Mouse (Mus musculus) mesoderm, embryonic 11.5 days (tissue): Measurements from ENCODE around the gene Rbms3.

ENCODE experiments used
- DNase-seq: peaks from one replicate; pipeline ENCODE4 v3.0.0-alpha.2; 2012; ENCODE audit warnings: low read depth, low spot score

Rbms3 gene

DNA sequence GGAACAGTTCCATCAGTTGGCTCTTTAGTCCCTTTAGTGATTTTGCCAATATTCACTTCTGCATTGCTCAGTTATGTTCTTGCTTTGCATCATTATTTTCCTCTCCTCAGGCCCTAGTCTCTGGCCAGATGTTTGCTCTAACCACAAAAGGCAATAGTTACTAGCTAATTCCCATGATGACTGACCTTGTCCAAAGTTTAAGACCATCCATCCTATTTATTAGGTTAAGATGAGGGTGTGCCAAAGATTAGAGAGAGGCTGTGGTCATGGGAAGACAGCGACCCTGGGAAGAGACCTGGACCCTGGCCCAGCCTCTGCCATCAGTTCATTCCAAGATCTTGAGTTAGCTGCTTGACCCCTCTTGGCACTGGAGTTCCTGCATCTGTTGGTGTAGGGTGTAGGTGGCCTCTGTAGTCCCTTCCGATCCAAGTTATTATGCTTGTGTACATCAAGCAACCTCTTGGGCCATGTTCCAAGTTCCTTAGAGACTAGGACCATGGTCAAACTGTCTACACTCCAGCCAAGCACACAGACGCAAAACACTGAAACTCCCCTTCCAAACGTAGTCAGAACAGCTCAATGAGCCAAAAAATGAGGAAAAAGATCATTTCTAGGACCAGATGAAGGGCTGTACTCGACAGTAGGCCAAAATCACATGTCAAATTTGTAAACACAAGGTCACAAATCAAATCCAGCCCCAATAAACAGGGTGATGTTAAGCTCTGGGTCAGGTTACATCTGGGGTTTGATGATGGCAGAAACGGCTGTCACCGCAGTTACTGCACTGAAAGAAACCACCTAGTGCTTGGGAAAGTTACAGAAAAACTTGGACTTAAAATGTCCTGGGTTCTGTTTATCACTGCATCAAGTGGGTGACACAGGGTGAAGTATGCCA, 782.2 kb downstream of the Rbms3 start:
- DNase-seq = no peak

DNA sequence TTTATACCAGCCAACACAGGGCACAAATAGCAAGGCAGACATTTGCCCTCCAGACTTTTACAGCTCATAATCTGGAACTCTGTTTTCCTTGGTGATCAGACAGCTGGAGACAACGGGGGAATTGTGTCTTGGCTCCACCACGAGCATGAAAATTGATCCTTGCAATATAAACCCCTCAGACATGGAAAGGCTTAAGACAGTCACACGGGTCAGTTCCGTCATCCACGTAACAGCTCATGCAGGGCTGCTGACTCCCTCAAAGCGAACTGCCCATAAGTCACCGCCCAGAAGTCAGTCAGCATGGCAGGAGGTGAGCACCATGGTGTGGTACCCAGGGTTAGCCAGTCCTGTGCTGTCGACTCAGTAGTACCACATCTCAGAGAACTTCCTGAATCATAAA, 794.8 kb downstream of the Rbms3 start:
- peak; percentile 33 for DNase-seq

DNA sequence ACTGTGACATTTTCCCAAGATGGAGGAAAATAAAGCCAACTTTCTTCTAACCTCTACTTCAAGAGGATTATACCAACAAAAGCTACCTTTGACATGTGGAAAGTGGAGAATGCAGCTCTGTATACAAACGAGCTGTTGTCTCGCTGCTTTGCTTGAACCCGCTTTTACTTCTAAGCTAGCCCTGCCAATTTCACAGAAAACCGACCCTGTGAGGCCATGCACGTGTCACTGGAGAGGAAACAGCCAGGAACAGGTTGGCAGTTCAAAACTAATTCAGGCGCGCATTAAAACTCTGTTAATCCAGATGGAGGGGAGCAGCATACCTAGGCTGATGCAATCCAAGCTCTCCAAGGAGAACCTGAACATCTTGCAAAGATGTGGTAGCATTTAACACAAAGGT, 796.0 kb downstream of the Rbms3 start:
- no peak for DNase-seq

DNA sequence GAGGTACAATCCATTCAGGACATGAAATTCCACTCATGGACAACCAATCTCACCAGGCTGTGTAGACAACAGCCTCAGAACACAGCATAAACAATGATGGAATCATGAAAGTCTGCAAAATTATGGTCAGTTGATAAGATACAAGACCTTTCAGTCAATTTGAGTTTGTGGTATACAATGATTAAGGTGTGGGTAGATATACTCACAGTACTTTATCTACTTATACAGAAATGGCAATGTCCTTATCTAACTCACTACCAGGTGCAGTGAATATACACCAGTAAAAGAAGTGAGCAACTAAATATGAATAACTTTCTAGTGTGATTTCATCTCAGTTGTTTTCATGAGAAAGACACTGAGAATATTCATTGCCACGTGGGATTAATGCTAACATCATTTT, 796.9 kb downstream of the Rbms3 start:
- no peak for DNase-seq

DNA sequence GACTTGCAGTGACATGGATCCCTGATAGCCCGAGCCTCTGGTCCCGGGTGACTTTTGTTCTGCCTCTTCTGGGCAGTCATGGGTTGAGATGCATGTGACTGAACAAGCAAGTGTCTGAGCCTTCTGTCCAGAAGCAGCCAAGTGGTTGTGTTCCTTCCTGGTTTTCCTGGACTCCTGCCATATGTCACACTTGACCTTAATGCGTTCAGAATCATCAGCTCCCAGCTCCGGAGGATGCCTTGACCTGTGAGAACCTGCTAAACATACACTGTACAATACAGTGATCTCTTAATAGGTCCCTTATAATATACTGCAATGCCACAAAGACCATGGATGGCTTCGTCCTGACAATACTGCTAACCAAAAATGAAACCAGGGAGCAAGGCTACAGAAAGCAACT, 798.3 kb downstream of the Rbms3 start:
- DNase-seq = no peak

DNA sequence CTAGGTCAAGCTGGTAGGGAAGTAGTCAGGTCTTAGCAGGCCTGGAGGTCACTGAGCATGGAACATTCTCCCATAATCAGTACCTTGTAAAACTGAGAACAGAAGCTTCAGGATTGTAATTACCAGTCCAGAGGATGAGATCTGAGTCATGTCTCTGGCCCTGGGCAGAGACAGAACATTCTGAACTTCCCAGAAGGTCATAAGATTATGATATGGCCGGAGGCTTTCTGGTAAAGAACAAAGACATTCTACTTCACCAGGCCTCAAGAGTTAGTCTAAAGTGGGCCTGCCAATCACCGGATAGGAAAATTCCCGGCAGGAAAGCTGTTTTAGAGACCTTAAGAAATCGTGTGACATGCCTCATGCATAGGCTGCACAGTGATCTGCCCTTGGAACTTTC, 799.8 kb downstream of the Rbms3 start:
- no peak for DNase-seq

DNA sequence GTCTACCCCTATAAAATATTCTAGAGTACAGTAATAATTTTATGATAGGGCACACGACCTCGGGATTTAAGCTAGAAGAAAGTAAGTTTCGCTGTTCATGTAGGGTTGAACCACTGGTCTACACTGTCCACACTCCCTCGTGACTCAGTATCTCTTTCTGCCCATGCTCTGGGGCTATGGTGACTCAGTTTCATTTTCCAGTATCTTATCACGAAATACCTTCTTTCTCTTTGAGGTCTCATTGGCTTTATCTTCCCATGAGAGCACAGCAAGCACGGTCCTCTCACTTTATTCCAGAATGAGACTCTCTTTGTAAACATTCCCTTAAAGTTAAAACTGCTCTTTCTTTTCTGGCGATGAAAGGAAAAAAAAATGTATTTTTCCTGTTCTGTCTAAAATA, 808.1 kb downstream of the Rbms3 start:
- no peak for DNase-seq

DNA sequence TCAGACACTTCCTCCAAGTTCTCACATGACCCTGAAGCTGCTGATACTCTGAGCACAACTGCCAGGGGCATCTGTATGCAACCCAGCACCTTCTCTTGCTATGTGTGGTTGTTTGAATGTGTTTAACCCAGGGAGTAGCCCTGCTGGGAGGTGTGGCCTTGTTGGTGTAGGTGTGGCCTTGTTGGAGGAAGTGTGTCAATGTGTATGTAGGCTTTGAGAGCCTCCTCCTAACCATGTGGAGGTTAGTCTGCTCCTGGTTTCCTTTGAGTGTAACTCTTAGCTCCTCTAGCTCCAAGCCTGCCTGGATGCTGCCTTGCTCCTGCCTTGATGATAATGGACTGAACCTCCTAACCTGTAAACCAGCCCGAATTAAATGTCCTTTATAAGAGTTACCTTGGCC, 812.5 kb downstream of the Rbms3 start:
- DNase-seq = no peak

DNA sequence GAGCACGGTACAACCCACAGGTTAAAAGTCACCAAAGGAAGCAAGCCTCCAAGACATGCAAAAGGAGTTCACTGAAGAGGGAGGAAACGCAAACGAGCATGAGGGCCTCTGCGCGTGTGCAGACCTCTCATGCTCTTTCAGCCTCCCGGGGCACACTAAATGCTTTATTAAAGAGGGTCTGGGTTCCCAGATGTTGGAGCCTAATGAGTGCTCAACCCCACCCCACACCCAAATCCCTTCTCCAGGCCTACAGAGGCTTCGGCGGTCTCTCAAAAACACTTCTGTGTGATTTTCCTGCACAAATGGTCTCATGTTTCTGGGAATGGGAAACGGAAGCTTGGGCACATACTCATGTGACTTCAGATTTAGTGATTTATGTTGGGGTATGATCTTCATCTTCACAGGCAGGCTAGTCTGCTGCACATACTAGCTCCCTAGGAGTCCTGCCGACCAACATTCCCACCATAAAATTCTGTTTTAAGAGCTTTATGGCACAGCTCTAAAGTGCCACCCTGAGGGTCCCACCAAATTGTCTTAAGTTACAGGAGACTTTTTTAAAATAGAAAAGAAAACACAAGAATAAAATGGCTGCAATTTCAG, 815.1 kb downstream of the Rbms3 start:
- DNase-seq = peak; percentile 50

DNA sequence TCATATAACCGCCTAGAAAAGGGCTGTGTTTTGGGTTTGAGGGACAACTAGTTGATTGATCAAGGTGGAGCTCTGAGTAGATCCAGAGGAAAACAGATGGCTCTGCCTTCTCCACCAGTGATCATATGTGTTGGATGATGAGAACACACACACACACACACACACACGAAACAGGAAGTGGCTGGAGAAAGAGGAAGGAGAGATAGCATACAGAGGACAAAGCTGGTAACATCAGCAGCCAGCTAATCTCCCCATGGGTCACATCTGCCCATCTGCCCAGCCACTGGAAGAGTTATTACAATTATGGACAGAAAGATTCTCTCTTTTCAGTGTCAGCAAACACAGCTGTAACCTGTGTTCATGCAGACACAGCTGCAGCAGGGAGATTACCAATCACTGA, 816.3 kb downstream of the Rbms3 start:
- no peak for DNase-seq

DNA sequence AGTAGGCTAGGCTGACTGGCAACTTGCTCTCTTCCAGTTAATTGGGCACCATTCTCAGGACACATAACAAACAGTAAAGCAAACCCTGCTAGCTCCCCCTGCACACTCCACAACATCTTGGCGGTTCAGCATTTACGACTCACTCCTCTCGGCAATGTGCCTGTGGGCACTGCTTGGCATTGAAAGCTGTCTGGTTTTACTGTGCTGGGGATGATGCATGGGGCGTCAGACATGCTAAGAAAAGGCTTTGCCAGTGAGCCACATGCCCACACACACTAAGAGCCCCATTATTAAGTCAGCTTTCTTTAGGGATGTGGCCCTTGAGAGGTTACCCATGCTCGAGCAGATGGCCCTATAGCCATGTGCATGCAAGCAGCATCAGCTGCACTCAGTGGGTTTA, 820.5 kb downstream of the Rbms3 start:
- DNase-seq = no peak

DNA sequence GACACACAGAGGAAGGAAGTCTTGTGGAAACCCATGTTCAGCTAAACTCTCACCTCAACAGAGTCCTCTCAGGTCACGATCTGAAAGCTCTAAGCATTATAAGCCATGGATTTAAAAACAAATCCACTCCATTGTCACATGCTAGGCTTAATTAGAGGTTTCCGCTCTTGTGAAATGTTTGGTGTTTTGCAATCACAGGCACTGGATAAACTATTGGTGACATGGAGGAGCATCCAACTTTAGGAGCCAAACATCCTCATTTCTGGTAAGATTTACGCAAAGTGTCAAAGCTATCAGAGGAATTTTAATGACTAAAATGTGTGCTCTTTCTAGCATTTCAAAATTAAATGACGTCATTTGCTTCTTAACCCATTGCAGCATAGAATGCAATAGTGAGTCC, 821.3 kb downstream of the Rbms3 start:
- no peak for DNase-seq

DNA sequence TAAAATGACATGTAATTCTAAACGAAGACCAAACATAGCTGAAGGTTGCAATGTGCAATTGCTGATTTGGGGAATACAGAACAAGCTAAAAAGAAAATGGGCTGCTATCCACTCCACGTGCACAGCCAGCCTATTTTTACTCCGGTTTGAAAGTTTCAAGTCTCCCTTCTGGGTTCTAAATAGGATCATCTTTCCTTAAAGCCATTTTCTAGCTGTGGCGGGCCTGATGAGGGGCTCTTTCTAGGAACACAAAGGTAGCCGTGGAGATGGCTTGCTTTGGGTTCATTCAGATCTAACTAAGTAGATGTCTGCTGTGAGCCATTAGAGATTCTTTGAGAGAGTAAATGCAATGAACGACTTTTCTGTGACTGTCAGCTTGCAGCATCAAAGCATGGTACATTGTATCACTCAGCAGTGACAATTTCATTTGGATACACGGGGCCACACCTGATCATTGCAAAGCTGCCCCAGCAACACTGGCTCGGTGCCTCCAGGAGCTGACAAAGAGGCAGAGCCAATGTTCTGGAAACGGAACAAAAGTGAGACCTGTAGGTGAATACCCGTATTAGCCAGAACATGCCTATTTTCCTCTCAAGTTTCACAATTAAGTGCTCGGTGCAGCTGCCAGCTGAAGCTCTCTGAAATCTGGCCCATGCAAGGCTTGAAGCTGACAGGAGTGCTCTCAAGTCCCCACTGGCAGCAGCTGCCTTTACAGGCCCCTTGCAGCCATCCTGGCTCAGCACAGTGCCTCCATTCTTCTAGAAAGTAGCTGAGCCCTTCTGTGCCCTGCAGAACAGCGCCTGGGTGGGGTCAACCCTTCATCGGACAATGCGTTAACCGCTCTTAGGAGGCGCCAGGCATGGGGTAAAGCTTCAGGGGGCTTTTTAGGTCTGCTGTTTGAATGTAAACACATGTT, 822.3 kb downstream of the Rbms3 start:
- peak; percentile 66 for DNase-seq

DNA sequence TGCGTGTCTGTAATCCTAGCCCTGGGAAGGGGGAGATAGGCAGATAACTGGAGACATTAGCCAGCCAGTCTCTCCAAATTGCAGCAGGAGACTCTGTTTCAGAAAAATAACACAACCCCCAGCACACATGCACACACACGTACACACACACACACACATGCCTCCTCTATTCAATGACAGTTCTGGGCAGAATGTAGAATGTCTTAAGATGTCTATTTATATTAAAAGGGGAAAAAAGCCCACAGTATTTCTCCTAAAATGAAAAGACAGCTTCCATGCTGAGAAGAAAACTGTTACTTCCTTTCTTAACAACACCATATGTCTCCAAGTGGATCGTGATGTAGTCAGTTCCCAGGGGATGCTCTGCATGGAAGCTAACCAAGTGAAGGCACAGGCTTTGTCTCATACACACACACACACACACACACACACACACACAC, 826.4 kb downstream of the Rbms3 start:
- DNase-seq = no peak

DNA sequence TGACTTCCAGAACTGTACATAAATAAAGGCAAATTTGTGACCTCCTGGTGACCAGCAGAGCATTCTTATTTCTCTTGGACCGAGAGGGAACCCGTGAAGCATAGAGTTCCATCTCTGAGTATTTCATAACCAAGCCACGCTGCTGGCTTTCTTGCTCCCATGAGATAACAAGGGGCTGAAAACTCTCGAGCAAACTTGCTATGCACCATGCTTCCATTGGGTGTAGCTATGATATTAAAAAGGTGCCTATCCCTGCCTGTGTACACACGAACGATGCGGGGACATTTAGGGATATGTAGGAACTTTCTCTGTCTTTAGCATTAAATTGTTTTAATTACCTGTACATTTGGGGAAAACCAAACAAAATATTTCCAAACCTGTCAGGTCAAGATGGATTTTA, 827.1 kb downstream of the Rbms3 start:
- no peak for DNase-seq

DNA sequence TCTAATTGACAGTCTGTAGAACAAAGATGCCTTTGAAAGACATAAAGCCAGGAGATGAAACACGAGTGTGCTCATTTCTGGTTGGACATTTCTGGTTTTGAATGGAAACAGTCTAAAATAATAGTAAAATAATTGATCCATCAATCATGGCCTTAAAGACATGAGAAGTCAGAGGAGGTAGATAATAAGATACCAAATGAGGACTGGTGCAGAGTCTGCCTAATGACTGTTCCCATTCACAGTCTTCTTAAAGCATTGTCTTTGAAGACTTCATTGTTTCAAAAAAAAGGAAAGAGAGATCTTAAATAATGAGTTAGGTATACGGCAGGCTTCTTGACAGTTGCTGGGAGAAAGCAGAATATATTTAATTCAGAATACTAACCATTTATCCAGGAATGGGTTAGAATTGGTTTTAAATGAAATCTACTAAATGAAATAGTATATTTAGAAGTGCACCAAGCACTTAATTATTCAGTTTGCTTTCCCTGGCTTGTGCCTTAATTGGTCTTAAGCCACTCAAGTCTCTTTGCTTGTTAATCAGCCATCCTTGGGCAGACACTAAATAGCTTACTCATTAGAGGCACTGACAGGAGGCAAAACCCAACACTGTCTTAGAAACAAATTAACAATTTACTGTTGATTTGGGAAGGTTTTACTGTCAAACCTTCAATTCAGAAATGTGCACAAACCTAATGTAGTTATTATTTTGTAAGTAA, 834.3 kb downstream of the Rbms3 start:
- no peak for DNase-seq

DNA sequence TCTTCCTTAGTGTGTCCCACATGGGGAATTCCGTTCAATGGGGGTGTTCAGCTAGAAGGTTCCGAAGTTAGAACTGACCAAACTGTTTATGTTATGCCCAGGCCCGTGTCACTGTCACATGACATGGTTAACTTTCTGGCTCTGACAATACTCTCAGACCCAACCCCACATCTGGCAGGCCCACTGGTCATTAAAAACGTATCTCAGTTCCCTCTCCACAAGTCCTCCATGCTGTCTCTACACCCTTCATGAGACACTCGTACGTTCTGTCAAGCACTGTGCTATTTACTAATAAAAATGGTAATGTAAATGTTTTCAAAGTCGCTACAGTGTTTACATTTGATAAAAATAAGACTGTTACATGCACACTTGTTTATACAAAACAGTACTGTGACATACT, 837.9 kb downstream of the Rbms3 start:
- no peak for DNase-seq

DNA sequence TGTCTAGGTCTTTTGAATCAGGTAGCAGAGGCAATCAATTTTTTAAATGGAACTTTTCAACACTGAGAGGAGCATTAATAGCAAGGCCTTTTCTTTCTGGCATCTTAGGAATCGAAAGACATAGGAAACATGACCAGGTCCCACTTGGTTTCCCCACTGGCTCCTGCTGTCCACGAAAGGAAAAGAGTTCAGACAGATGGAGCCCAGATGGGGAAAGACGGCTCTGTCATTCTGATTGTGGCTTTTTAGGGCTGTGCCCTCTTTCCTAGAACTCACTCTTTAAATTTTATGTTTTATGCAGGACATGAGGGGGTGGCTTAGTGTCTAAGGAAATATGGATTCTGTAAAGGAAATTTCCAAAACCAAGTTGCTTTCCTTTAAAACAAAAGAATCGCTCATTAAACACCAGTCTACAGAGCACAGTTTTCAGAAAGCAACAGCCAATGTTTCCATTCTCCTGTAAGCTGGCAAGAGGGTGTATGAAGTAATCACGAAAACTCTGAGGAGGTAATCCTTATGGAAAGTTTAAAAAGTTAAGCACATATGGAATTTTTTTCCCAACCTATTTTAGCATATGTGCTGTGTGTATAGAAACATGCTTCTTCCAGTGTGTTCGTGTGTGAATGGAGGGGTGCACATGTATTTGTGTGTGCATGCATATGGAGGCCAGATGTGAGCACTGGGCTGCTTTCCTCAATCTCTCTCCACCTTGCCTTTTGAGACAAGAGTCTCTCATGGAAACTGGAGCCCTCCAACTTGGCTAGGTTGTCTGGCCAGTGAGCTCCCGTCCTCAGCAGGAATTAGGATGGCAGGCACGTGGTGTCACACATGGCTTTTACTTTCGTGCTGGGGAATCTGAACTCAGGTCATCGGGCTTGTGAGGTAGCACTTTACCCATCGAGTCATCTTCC, 843.3 kb downstream of the Rbms3 start:
- peak; percentile 50 for DNase-seq

DNA sequence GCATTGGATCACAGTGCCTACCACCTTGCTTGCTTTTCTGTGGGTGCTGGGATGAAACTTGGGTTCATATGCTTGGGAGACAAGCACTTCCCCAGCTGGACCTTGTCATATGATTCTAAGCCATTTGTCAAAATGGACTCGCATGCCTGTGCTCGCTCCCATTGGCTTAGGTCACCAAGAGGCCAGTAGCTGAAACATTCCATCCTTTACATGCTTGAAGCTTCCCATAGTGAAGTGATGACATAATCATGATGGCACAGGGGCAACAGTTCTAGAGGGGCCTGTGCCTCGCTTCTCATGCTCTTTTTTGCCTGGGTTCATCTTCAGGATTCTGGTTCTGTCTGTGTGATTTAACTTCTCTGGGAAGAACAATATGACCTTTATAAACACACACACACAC, 857.9 kb downstream of the Rbms3 start:
- DNase-seq = peak; percentile 67

DNA sequence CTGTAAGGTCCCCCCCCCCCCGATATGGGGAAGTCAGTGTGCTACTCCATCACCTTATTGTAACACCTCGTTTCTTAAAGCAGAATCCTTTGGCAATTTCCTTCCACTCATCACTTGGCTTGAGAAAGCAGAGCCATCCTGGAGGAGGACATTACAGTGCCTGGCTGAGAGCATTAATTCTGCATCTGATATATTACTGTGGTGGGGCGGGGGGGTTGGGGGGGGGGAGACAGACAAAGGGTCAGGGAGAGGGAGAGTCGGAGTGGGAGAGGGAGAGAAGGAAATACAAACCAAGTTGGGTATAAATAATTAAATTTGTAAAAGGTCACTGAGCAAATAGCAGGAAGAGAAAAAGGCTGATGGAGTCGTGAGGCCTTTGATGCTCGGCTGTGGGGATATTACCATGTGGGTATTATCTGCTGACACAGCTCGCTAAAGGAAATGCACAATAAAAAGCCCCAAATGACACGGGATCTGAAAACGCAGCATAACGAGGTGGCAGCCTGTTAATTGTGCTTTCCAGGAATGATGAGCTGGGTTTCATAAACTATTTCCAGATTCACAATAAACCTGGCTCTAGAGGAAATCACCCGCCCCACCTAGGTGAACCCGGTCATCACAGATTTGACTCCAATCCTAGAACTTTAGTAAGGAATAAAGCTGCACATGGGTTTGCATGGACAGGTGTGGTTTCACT, 860.2 kb downstream of the Rbms3 start:
- DNase-seq = peak; percentile 21
